Mouse (Mus musculus) thymus, postnatal 25 days (tissue): Measurements from ENCODE around the gene Olfr517.

Experiments
- DNase-seq: peaks from one replicate; pipeline ENCODE4 v3.0.0; 2022

Gene Olfr517

DNA sequence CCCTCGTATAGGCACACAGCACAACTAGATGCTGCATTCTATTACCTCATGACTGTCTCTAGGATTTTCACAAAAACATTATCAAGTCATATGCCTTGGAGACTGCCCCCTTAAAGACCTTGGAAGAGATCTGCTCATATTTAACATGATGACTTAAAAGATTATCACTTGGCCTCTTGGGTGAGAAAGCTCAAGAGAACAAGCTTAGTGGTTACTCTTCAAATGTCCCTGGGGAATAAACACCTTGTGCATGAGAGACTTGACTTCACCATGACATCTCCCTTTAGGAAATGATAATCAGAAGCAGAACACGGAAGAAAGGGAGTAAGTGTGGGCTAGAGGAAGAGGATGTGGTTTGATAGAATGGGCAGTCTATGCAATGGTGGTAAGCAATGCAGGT, at the start of gene Olfr517:
Gene Olfr517 (minus strand): TSS at position 101 of the 400 bp plus-strand sequence.
- DNase-seq, result no peak

DNA sequence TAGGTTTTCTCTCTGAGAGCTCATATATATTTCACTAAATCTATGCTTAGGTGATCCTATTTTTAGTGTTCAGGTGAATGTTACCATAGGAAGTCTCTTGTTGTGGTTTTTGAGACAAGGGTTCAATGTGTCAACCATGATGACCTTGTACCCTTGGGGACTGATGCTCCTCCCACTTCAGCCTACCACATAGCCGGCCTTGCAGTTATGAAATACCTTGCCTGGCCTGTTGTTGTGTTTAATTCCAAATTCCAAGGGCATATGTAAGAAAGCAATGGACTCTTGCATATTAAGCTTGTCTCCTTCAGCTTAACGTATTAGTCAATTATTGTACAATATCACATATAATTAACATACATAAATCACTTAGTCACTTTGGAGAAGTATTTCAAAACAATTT, 31.8 kb upstream of the Olfr517 start:
- no peak for DNase-seq

DNA sequence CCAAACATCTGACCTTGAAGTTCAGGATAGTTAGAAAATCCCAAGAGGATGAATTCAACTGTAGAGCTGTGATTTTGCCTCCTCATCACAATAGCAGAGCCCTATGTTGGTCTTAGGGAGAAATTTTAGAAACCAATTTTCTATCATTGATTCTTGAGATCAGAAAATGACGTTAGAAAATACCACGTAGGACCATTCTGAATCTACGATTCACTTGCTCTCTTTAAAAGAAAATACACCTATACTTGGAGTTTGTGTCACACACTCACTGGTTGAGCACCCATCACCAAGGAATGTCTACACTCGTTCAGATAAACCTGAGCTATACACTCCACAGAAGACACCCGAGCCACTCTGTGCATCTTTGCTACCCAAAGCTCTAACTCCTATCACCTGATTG, 22.1 kb upstream of the Olfr517 start, which contains the start of gene Olfr519:
Gene Olfr519 (minus strand): TSS at position 101 of the 400 bp plus-strand sequence.
- no peak for DNase-seq

DNA sequence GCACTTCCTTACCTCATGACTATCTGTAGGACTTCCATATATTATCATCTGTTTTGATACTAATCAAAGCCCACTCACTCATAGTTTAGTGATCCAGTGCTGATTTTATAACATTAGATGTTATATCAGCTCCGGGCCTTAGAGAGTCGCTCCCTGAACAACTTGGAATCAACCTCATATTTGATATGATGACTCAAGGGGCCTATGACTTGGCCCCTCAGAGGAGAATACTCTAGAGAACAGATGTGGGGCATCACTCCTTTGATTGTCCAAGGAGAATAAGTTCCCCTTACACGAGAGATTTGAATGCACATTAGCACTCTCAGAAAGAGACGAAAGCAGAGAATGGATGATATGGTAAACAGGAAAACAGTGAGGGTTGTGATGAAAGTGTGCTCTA, 12.7 kb upstream of the Olfr517 start, which contains the start of gene Olfr518:
Gene Olfr518 (minus strand): TSS at position 101 of the 400 bp plus-strand sequence.
- DNase-seq, result no peak

DNA sequence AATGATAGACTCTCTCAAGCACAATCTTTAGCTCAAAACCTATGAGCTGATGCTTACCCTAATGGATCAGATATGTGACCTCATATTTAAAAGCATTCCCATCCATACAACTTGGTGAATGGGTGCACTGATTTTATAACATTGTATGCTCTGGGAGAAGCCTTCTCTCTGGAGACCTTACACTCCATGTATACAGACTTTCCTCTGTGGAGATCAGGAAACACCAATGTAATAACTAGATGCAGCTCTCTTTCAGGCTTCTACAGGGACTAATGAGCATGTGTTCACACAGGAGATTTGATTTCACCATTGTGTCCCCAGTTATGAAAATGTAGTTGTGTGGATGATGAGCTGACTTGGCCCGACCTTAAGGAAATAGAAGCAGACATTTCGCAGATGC, 21.8 kb downstream of the Olfr517 start, which contains the start of gene Olfr516:
Gene Olfr516 (minus strand): TSS at position 101 of the 400 bp plus-strand sequence.
- no peak for DNase-seq

DNA sequence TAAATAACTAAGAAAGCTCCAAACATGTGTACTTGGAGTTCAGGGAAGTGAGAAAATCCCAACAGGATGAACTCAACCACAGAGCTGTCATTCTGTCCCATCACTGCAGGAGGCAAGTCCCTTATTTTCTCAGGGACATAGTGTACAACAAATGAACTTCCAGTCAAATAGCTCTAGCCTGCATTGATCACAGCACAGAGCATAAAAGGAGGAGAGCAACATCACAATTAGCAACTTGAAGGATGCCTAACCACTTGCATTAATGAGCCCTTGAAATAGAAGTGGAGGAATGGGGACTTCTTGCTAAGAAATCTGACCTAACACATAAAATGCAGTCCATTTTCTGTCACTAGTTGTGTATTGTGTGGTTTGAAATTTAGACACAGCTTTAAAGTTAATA, 46.3 kb downstream of the Olfr517 start, which contains the start of gene Olfr514:
Gene Olfr514 (minus strand): TSS at position 101 of the 400 bp plus-strand sequence.
- DNase-seq, result no peak
